Mouse (Mus musculus) MEL (cell line): ENCODE results near the gene Rexo5. TPM values are rescaled to one million over a fixed set of nuclear protein-coding genes. Genes with fewer than 3 reads are reported as not detected.

Experiments
- DNase-seq: peaks from one replicate; pipeline ENCODE4 v3.0.0; 2011; ENCODE audit warnings: low read depth, low spot score
- H3K27ac ChIP-seq: 2 replicates; pipeline ENCODE4 v1.5.1; 2012; ENCODE audit warnings: low read depth, mild to moderate bottlenecking, control low read depth, low read length, moderate library complexity; ENCODE audit not compliant: control insufficient read depth
- H3K27me3 ChIP-seq, 2 experiments: fragments of 150-350 bp in 1 of 2; sonication (generic) in 1 of 2; 2 replicates each; pipeline ENCODE4 v1.6.1; 2012; ENCODE audit warnings: low read length in 2 of 2, mild to moderate bottlenecking in 2 of 2, improper control_type of control experiment in 1 of 2, moderate library complexity in 1 of 2; ENCODE audit not compliant: insufficient read depth in 2 of 2, control insufficient read depth in 1 of 2
- H3K36me3 ChIP-seq, 2 experiments: 2 replicates each; pipeline ENCODE4 v1.6.1; 2012 to 2014; ENCODE audit warnings: low read length in 2 of 2, improper control_type of control experiment in 1 of 2, inconsistent platforms in 1 of 2, mild to moderate bottlenecking in 1 of 2; ENCODE audit not compliant: insufficient read depth in 2 of 2, control insufficient read depth in 1 of 2
- H3K4me1 ChIP-seq, 2 experiments: fragments of 150-350 bp in 1 of 2; sonication (generic) in 1 of 2; 2 replicates each; pipeline ENCODE4 v1.6.1; 2012; ENCODE audit warnings: low read length in 2 of 2, improper control_type of control experiment in 1 of 2, mild to moderate bottlenecking in 1 of 2; ENCODE audit not compliant: insufficient read depth in 2 of 2, control insufficient read depth in 1 of 2
- H3K4me3 ChIP-seq, 2 experiments: fragments of 150-350 bp in 1 of 2; sonication (generic) in 1 of 2; 2 replicates each; pipeline ENCODE4 v1.5.1; 2012; ENCODE audit warnings: low read depth in 2 of 2, low read length in 2 of 2, mild to moderate bottlenecking in 2 of 2, moderate library complexity in 2 of 2, control low read depth in 1 of 2, improper control_type of control experiment in 1 of 2; ENCODE audit not compliant: control insufficient read depth in 1 of 2, insufficient read depth in 1 of 2
- H3K79me2 ChIP-seq: 2 replicates; pipeline ENCODE4 v1.6.1; 2012; ENCODE audit warnings: mild to moderate bottlenecking, low read length, moderate library complexity; ENCODE audit not compliant: control insufficient read depth, poor library complexity, insufficient read depth
- H3K9ac ChIP-seq: 2 replicates; pipeline ENCODE4 v1.6.1; 2012; ENCODE audit warnings: low read depth, mild to moderate bottlenecking, control low read depth, low read length, moderate library complexity; ENCODE audit not compliant: control insufficient read depth, poor library complexity, severe bottlenecking
- H3K9me3 ChIP-seq: fragments of 150-350 bp; sonication (generic); replicated peaks from 2 replicates; pipeline ENCODE4 v1.6.1; 2012; ENCODE audit warnings: mild to moderate bottlenecking, low read length, improper control_type of control experiment, moderate library complexity; ENCODE audit not compliant: insufficient read depth
- BHLHE40 ChIP-seq: IDR thresholded peaks from 2 replicates; pipeline ENCODE4 v1.6.1; 2012; ENCODE audit warnings: low read depth, mild to moderate bottlenecking, inconsistent platforms, low read length, improper control_type of control experiment, borderline replicate concordance
- CHD1 ChIP-seq: IDR thresholded peaks from 2 replicates; pipeline ENCODE4 v1.6.1; 2012; ENCODE audit warnings: low read depth, mild to moderate bottlenecking, inconsistent platforms, low read length, improper control_type of control experiment
- E2F4 ChIP-seq: IDR thresholded peaks from 2 replicates; pipeline ENCODE4 v1.6.1; 2011; ENCODE audit warnings: low read depth, low read length, improper control_type of control experiment, borderline replicate concordance
- EP300 ChIP-seq, 2 experiments: IDR thresholded peaks; 2 replicates each; pipeline ENCODE4 v1.6.1; 2011; ENCODE audit warnings: improper control_type of control experiment in 2 of 2, low read length in 2 of 2, low read depth in 1 of 2, mild to moderate bottlenecking in 1 of 2
- GATA1 ChIP-seq: IDR thresholded peaks from 2 replicates; pipeline ENCODE4 v1.6.1; 2011; ENCODE audit warnings: low read depth, low read length, improper control_type of control experiment
- MAX ChIP-seq: IDR thresholded peaks from 2 replicates; pipeline ENCODE4 v1.6.1; 2011; ENCODE audit warnings: low read length, improper control_type of control experiment
- MYC ChIP-seq: IDR thresholded peaks from 2 replicates; pipeline ENCODE4 v1.6.1; 2011; ENCODE audit warnings: low read depth, mild to moderate bottlenecking, low read length, improper control_type of control experiment, moderate library complexity
- RCOR1 ChIP-seq: IDR thresholded peaks from 2 replicates; pipeline ENCODE4 v1.6.1; 2012; ENCODE audit warnings: low read depth, mild to moderate bottlenecking, inconsistent platforms, low read length, improper control_type of control experiment
- TAL1 ChIP-seq: IDR thresholded peaks from 2 replicates; pipeline ENCODE4 v1.6.1; 2012; ENCODE audit warnings: mild to moderate bottlenecking, inconsistent platforms, low read length, moderate library complexity, mixed read lengths
- TCF12 ChIP-seq: IDR thresholded peaks from 2 replicates; pipeline ENCODE4 v1.6.1; 2014; ENCODE audit warnings: low read depth, mild to moderate bottlenecking, inconsistent platforms, low read length, improper control_type of control experiment, moderate library complexity
- USF1 ChIP-seq: IDR thresholded peaks from 2 replicates; pipeline ENCODE4 v1.6.1; 2014; ENCODE audit warnings: low read depth, mild to moderate bottlenecking, inconsistent platforms, low read length, improper control_type of control experiment, moderate library complexity
- ZMIZ1 ChIP-seq: IDR thresholded peaks from 2 replicates; pipeline ENCODE4 v1.6.1; 2012; ENCODE audit warnings: low read depth, mild to moderate bottlenecking, inconsistent platforms, low read length, improper control_type of control experiment, moderate library complexity
- ZNF384 ChIP-seq: IDR thresholded peaks from 2 replicates; pipeline ENCODE4 v1.6.1; 2012; ENCODE audit warnings: low read depth, mild to moderate bottlenecking, inconsistent platforms, low read length, improper control_type of control experiment
- polyA plus RNA-seq, 2 experiments: library from polyadenylated mRNA; stranded (reverse) in 1 of 2; unstranded in 1 of 2; fragments of >175 nt in 1 of 2; fragments of >200 nt in 1 of 2; gene quantifications; 2 replicates each; pipeline versions ENCODE4 v1.2.1 to v1.2.4; 2012; ENCODE audit warnings: low replicate concordance in 2 of 2, low read depth in 1 of 2; ENCODE audit not compliant: insufficient read length in 2 of 2, insufficient read depth in 1 of 2, missing spikeins in 1 of 2
- total RNA-seq: library from RNA; depleted of rRNA; stranded (reverse); fragments of 300-350 nt; gene quantifications from 2 replicates; pipeline ENCODE4 v1.2.3, GENCODE M21; 2012

Rexo5 gene
- total and polyA plus RNA-seq, 3 experiments: 11.7 to 18.3 TPM; not detected in 1

- TF ChIP-seq RCOR1 (no peak), MAX (no peak)
Observed at GRCm38 (mm10) chr7:119762166-119762697, 31.6 kb upstream of the Rexo5 start (continued).

- TF ChIP-seq USF1 (peak; percentile 50; the same call in 1 of the 2 replicates), TAL1 (no peak), BHLHE40 (peak; percentile 53; the same call in 1 of the 2 replicates), RCOR1 (peak; percentile 70; the same call in 1 of the 2 replicates)
- Histone ChIP-seq H3K9ac (no peak overlapping the region), H3K79me2 (no peaks in the 10 kb centered on the region), H3K27me3 (peaks cover 0 to 4% of the 10 kb centered on the region in 2 experiments; a peak in 3 of 4 replicates), H3K4me3 (no peak overlapping the region), H3K36me3 (no peaks in the 10 kb centered on the region), H3K4me1 (no peaks in the 10 kb centered on the region), H3K9me3 (no peaks in the 10 kb centered on the region), H3K27ac (no peak overlapping the region)
- DNase-seq: no peak
Observed at GRCm38 (mm10) chr7:119764377-119764776, 29.4 kb upstream of the Rexo5 start.

GRCm38 (mm10) chr7:119766996-119767395 is 26.8 kb upstream of the Rexo5 start:
- TF ChIP-seq ZNF384 (no peak), CHD1 (no peak), RCOR1 (no peak), TCF12 (no peak), ZMIZ1 (no peak), GATA1 (no peak)

GRCm38 (mm10) chr7:119769895-119770294 is 23.9 kb upstream of the Rexo5 start:
- Histone ChIP-seq H3K36me3 (peaks cover 0 to 4% of the 10 kb centered on the region in 2 experiments; a peak in 2 of 4 replicates), H3K9ac (no peak overlapping the region), H3K4me1 (no peaks in the 10 kb centered on the region), H3K27ac (no peak overlapping the region), H3K4me3 (no peak overlapping the region), H3K9me3 (no peaks in the 10 kb centered on the region), H3K27me3 (no peaks in the 10 kb centered on the region), H3K79me2 (no peaks in the 10 kb centered on the region)
- no peak for DNase-seq
- peak; percentile 56; the same call in 1 of the 2 replicates for TF ChIP-seq ZNF384
- TF ChIP-seq MYC: no peak
- no peak for TF ChIP-seq E2F4
- no peak for TF ChIP-seq EP300 (IDR thresholded peaks at IDR 0.05; ENCODE audit: low read depth in 1 of 2, low read length in 2 of 2)

More at GRCm38 (mm10) chr7:119766996-119767395, 26.8 kb upstream of the Rexo5 start:
- Histone ChIP-seq H3K27me3 (no peaks in the 10 kb centered on the region; a peak in 1 of 4 replicates), H3K9ac (no peak overlapping the region), H3K36me3 (peaks cover 0 to 4% of the 10 kb centered on the region in 2 experiments; a peak in 2 of 4 replicates), H3K27ac (no peak overlapping the region), H3K4me1 (no peaks in the 10 kb centered on the region), H3K4me3 (no peak overlapping the region), H3K9me3 (no peaks in the 10 kb centered on the region), H3K79me2 (no peaks in the 10 kb centered on the region)
- DNase-seq: no peak
